ENCODE assay signal across 8 mouse cellular contexts in genomic region chr2:147011474-147012140, GRCm38 (mm10). TPM values are rescaled to one million over a fixed set of nuclear protein-coding genes. Genes with fewer than 3 reads are reported as not detected.
DNase-seq lines count a peak whose midpoint lies in the region; ATAC-seq and TF ChIP-seq lines count a peak whose summit lies in the region.

No protein-coding gene starts in this region.

- no peak for DNase-seq in testis, postnatal 10 days (ENCODE audit: low spot score)
- DNase-seq in embryonic facial prominence, embryonic 10.5 days (ENCODE audit: low spot score): no peak
- DNase-seq in induced T-regulatory cell, adult 2 months (ENCODE audit: low read depth): peak; percentile 82
- DNase-seq in retina, embryonic 14.5 days (ENCODE audit: low spot score): no peak
- no peak for DNase-seq in cerebellum, adult 2 months

- 77% methylated on average over 3 of the region's 3 CpGs for WGBS in embryonic facial prominence, embryonic 10.5 days
- 67% methylated on average over 3 of the region's 3 CpGs for WGBS in cerebellum, adult 2 months

- H3K27ac ChIP-seq in testis, adult 2 months (ENCODE audit: control insufficient read depth, insufficient read depth, low read depth, low read length): peak overlapping the region; percentile 74
- H3K27ac ChIP-seq in embryonic facial prominence, embryonic 10.5 days (replicated peaks): peak overlapping the region; percentile 98
- H3K27ac ChIP-seq in cerebellum, adult 2 months (ENCODE audit: insufficient read depth, low read length): no peak overlapping the region

- TF ChIP-seq CTCF in testis, adult 2 months (IDR thresholded peaks at IDR 0.05; ENCODE audit: control insufficient read depth, insufficient read depth, insufficient replicate concordance, low read depth, low read length): no peak
- TF ChIP-seq CTCF in cerebellum, adult 2 months (IDR thresholded peaks at IDR 0.05; ENCODE audit: borderline replicate concordance, insufficient read depth, low read depth, low read length): no peak

- H3K9me3 ChIP-seq in embryonic facial prominence, embryonic 10.5 days: no peaks in the 10 kb centered on the region

- H3K27me3 ChIP-seq in testis, adult 2 months (ENCODE audit: control insufficient read depth, insufficient read depth, low read length): no peaks in the 10 kb centered on the region
- H3K27me3 ChIP-seq in embryonic facial prominence, embryonic 10.5 days (replicated peaks; ENCODE audit: low read depth, poor library complexity, severe bottlenecking): no peaks in the 10 kb centered on the region
- no peaks in the 10 kb centered on the region for H3K27me3 ChIP-seq in cerebellum, adult 2 months (ENCODE audit: control insufficient read depth, insufficient read depth, low read length)

- H3K4me1 ChIP-seq in testis, adult 2 months (ENCODE audit: control insufficient read depth, insufficient read depth, low read length): peaks cover 6% of the 10 kb centered on the region
- peaks cover 21% of the 10 kb centered on the region for H3K4me1 ChIP-seq in embryonic facial prominence, embryonic 10.5 days
- H3K4me1 ChIP-seq in cerebellum, adult 2 months (ENCODE audit: control insufficient read depth, insufficient read depth, low read length): no peaks in the 10 kb centered on the region; the same call in 1 of the 2 replicates

- ATAC-seq in megakaryocyte-erythroid progenitor cell, adult 5-6 weeks (replicated peaks; ENCODE audit: low FRiP score, low TSS enrichment, poor library complexity, severe bottlenecking): peak; percentile 33; the same call in 1 of the 2 replicates
- no peak for ATAC-seq in cerebellum, adult (ENCODE audit: insufficient number of reproducible peaks, low FRiP score, low TSS enrichment)

- TF ChIP-seq POLR2A in testis, adult 2 months (IDR thresholded peaks at IDR 0.05; ENCODE audit: control insufficient read depth, low read depth, low read length): no peak
- TF ChIP-seq POLR2A in cerebellum, adult 2 months (IDR thresholded peaks at IDR 0.05; ENCODE audit: borderline replicate concordance, insufficient read depth, low read length): no peak

- peak overlapping the region; percentile 90 for H3K4me3 ChIP-seq in testis, adult 2 months (ENCODE audit: control insufficient read depth, low read depth, low read length)
- peak overlapping the region; percentile 88 for H3K4me3 ChIP-seq in embryonic facial prominence, embryonic 10.5 days
- H3K4me3 ChIP-seq in cerebellum, adult 2 months (replicated peaks; ENCODE audit: insufficient read depth, low read depth, low read length): no peak overlapping the region

- H3K36me3 ChIP-seq in testis, adult 2 months (ENCODE audit: control insufficient read depth, insufficient read depth, low read length): no peaks in the 10 kb centered on the region
- H3K36me3 ChIP-seq in embryonic facial prominence, embryonic 10.5 days (replicated peaks): peaks cover 22% of the 10 kb centered on the region

RNA-seq across cellular contexts. Expression of gene Xrn2, which starts 1.2 kb away (rescaled TPM):
- polyA plus RNA-seq in testis, adult 2 months (2012; rRNA removed): 33.1 and 34.2 TPM in 2 replicates
- 89.4 and 89.7 TPM in 2 replicates for polyA plus RNA-seq in embryonic facial prominence, embryonic 10.5 days (2016; fragmentation: Nextera tagmentation; extraction: Ambion mirVana)
- total RNA-seq in megakaryocyte-erythroid progenitor cell, adult 5-6 weeks (2014; fragmentation: Nextera tagmentation): 89.8 and 107 TPM in 2 replicates
- total RNA-seq in megakaryocyte-erythroid progenitor cell, adult 5-6 weeks (2017): 199 and 249 TPM in 2 replicates
- 27.3 and 31.7 TPM in 2 replicates for polyA plus RNA-seq in cerebellum, adult 2 months (2012; rRNA removed)
